Mouse (Mus musculus): ENCODE data around the gene Cacna1h. TPM values are rescaled to one million over a fixed set of nuclear protein-coding genes. Genes with fewer than 3 reads are reported as not detected.

Gene Cacna1h
- total RNA-seq, 2 experiments from 2014 or later, result 29.7 to 53.7 TPM

DNA sequence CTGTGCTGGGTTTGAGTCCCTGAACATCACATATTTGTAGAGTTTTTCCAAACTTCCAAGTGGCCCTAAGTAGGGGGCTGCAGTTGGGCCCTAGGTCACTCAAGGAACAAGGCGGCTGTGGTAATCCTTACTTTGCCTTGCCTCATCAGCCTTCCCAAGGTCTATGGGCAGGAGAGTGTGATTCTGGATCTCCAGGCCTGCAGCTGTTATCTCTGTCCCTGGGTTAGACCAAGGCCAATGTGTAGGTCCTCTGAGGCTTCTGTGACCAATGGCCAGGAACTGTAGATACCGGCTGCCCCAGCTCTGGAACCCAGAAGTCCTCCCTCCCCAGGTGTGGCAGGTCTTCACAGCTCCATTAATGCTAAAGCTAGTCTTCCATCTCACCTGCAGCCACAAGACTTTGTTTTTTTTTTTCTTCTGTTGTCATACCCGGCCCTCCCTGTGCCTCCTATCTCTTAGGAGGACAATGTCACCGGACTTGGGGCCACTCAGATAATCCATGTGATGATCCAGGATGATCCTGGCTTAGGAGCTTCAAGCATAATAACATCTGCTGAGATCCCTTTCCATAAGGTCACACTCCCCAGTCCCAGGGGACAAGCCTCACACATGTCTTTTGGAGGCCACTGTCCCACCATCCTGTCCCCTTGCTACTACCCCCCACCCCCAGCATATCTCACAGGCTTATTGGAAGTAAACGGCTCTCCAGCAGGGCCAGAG lies 18.8 kb upstream of the Cacna1h start:
- intact Hi-C loops (cut with DNase I), result no loop called here

DNA sequence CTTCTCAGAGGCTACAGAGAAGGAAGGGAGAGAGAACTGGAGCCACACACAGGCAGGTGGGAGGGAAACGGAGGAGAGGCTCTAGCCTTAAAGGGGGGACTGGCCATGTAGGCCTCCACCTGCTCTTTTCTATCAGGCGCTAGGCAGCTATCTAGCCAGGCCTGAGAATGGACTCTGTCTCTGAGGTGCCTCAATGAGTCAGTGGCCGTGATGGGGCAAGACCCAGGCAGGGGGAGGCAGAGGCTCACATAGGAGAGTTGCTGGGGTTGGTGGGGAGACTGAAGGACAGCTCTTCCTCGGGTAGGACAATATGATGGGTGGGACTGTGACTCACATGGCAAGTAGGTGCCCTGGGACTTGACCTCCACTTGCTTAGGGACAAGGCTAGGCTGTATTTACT lies 16.7 kb upstream of the Cacna1h start:
- no peak for DNase-seq (ENCODE audit: low spot score in 2 of 2)
- intact Hi-C loops (cut with DNase I), result no loop called here

More for the DNA sequence above, 18.8 kb upstream of the Cacna1h start:
- DNase-seq (ENCODE audit: low spot score in 2 of 2), result no peak

DNA sequence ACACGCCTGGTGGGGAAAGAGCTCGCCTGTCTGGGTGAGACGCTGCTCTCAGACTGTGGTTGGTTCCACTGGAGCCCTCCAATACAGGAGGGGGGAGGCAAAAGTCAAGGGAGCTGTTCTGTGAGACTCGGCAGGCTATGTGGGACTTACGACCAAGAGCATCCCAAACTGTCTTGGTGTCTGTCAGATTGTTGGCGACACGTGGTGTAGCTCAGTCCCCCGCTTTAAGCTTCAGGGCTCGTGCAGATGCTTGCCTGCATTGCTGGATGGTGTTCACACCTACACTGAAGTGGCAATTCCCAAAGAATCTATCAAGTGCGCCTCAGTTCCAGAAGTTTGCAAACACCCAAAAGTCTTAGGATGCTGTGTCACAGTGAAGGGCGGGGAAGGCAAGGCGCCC lies 14.3 kb upstream of the Cacna1h start:
- no peak for DNase-seq (ENCODE audit: low spot score in 2 of 2)
- intact Hi-C loops (cut with DNase I), result no loop called here

DNA sequence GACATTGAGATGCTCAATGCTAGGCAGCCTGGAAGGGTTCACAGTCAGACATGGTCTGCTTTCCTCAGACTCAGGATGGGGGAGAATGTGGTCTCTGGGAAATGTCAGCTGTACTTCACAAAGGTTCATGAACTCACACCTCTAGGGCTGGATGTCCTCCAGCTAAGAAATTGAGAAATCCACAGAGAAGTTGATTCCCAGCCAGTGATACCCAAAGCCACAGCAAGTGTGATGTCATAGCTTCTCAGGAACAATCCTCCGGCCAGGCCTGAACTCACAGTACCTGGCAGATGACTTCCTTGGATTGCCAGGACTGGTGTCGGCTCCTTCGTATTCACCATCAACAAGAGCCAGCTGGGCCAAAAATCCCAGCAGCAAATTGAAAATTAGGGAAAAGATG lies 12.3 kb upstream of the Cacna1h start:
- no peak for DNase-seq (ENCODE audit: low spot score in 2 of 2)
- intact Hi-C loops (cut with DNase I), result no loop called here

DNA sequence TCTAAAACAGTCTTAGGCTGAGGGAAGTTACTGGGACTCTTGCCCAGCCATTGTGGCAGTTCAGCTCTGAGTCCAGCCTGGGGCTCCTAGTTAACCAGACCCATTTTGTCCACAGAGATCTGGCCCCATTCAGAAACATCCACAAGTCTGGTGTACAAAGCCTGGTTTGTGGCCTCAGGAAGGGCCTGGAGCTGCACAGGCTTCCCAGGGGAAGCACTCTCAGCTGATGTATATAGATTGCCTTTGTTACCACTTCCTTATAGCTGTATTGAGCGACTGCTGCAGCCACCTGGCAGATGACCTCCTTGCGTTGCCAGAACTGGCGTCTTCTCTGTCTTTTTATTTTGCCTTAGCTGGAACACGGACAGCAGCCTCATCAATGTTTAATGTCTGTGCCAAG lies 11.5 kb upstream of the Cacna1h start:
- intact Hi-C loops (cut with DNase I), result no loop called here
- no peak for DNase-seq (ENCODE audit: low spot score in 2 of 2)

DNA sequence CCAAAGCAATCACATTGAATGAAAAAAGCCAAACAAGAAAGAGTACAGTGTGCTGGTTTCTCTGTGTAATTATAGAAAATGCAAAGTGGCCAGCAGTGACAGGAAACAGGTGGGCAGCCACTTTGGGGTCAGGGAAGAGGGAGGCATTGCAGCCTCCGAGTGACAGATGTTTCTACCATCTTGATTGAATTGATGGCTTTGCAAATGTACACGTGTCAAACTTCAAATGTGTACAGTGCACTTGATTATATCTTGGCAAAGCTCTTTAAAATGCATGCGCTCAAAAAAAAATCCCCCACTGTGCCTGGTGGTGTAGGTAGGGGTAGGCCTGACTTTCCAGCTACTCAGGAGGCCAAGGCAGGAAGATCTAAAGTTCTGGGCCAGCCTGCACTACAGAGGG lies 9.3 kb upstream of the Cacna1h start:
- no peak for DNase-seq (ENCODE audit: low spot score in 2 of 2)
- intact Hi-C loops (cut with DNase I), result no loop called here

DNA sequence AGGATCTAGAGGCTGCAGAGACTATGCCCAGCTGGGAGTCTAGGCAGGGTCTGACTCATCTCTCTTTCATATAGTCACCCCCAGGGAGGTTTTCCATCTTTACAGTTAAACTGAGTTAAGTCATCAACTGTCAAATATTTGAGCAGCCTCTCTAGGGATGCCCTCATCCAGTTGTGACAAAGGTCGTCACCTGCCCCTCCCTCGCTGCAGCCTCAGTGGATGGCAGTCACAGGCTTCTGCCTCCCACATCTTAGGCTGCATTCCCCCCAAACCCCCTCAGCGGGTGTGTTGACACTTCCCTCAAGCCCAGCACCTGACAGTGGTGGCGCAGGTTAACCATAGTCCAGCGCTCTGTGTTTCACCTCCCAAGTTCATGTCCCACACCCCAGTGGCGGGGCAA lies 7.8 kb upstream of the Cacna1h start:
- DNase-seq (ENCODE audit: low spot score in 2 of 2), result no peak
- intact Hi-C loops (cut with DNase I), result no loop called here

DNA sequence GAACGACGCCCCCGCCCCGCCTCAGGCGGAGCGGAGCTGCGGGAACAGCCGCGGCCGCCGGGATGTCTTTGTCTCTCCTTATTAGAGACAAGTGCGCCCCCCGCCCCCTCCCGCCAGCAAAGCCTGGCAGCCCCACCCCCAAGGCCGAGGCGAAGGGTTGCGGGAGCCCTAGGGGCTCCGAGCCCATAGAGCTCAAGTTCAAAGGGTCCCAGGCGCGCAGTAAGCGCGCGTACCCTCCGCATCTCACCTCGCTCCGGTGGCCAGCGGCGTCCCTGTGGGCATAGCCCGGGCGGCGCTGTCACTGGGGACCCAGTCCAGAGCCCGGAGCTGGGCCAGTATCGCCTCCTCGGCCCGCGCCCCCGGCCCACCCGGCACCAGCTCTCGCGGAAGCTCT lies 363 bp downstream of the Cacna1h start:
- peak in 1 of 2 experiments; percentile 36 for DNase-seq (ENCODE audit: low spot score in 2 of 2)
- intact Hi-C loops (cut with DNase I), result loop anchor here (2.0 to 5.0 kb wide), 2 partner anchors 26 to 36 kb away; no protein-coding TSS in a partner anchor

DNA sequence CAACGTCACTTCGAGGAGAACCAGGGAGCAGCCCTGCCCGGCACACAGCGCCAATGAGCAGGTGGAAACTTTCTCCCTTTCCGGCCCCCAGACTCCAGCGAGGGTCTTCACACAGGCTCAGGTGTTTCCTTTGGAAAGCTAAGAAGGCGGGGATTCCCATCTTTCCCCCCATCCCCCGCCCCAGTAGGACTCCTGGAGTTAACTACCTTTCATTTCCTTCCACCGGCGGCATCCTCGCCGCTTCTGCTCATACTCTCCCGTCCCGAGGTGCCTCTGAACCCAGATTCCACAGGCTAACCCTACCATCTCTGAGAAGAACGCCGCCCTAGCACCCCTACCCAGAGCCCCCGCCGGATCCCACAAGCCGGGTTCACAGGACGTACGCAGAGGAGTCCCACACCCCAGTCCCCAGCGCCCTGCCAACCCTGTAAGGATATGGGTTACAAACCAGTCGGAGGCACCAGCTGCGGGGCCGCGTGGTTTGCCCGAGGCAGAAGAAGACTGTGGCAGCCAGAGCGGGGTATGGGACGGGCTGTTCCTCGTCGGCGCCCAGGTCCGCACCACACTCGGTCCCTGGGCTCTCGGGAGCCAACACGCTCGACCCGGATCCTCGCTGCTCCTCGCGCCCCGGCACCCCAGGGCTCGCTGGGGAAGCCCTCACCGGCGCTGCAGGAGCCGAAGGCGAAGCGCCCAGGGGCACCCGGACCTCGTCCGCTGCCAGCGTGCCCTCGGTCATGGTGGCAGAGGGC lies 976 bp downstream of the Cacna1h start:
- intact Hi-C loops (cut with DNase I), result loop anchor here (2.0 to 5.0 kb wide), 2 partner anchors 26 to 35 kb away; no protein-coding TSS in a partner anchor
- peak; percentile 39 to 66 for DNase-seq (ENCODE audit: low spot score in 2 of 2)

DNA sequence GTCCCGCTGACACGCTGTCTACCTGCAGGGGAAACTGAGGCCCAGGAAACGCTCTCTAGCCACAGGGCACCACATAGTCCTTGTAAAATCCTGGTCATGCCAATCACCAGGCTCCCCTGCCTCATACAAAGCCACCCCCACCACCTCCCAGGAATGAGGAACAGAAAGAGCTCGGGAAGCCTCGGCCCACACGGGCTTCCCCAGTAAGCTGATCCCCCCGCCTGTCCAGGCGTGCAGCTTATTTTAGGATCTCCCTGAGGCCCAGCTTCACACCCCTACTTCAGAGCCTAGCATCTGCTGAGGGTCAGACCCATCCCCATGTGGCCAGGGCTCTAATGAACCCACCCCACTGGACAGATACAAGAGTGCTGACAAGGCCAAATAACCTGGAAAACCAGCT lies 3.0 kb downstream of the Cacna1h start:
- DNase-seq (ENCODE audit: low spot score in 2 of 2), result peak in 1 of 2 experiments; percentile 40
- intact Hi-C loops (cut with DNase I), result loop anchor here (5.0 kb wide), 1 partner anchor 33 kb away; no protein-coding TSS in a partner anchor

DNA sequence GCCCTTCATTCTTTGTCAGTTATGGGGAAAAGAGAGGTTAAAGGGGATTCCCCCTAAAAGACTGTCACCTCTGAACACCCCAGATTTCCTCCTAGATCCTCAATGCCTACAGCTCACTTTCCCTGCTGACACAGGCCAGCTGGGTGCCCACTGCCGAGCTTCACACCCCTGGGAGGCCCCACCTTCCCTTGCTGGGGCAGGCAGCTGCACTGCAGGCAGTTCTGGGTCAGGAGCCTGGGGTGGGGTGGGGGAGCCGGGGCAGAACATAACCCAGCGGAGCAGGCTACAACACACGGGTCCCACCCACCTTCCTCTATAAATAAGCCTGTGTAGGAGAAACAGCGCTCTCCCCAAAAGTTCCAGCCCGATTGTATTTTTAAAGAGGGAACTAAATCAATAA lies 3.7 kb downstream of the Cacna1h start:
- DNase-seq (ENCODE audit: low spot score in 2 of 2), result peak in 1 of 2 experiments; percentile 23
- intact Hi-C loops (cut with DNase I), result loop anchor here (5.0 kb wide), 1 partner anchor 33 kb away; no protein-coding TSS in a partner anchor

DNA sequence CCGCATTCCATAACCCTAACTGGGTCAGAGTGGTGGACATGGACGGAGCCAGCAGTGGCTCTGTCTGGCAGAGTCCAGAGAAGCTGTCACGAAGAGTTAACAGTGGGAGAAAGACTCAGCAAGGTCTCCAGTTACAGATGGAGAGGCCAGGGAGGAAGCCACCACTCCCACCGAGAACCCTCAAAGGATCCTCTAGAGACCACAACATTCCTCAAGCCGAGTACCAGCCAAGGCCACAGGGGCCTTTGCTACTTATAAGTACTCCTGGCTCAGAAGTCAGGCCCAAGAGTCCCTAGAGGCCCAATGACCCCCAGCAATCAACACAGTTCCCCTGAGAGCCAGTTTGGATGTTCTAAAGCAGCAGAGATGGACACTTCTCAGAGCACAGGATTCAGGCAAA lies 4.3 kb downstream of the Cacna1h start:
- DNase-seq (ENCODE audit: low spot score in 2 of 2), result no peak
- intact Hi-C loops (cut with DNase I), result no loop called here

DNA sequence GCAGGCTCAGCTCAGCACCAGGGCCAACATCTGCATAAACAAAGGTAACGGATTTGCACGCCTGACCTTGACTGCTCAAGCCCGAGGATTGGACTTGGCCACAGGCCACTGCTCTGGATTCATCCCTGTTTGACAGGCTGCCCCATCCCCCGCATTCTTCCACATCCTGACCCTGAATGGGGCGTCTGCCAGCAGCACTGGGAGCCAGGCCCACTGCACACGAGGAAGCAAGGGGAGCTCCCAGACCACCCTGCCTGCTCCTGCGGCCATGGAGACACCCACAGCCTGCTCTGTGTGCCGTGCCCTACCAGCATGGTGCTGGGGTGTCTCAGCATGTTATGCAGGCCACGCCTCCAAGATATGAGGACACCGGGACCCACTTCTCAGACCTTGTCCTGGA lies 6.1 kb downstream of the Cacna1h start:
- intact Hi-C loops (cut with DNase I), result no loop called here
- DNase-seq (ENCODE audit: low spot score in 2 of 2), result no peak

DNA sequence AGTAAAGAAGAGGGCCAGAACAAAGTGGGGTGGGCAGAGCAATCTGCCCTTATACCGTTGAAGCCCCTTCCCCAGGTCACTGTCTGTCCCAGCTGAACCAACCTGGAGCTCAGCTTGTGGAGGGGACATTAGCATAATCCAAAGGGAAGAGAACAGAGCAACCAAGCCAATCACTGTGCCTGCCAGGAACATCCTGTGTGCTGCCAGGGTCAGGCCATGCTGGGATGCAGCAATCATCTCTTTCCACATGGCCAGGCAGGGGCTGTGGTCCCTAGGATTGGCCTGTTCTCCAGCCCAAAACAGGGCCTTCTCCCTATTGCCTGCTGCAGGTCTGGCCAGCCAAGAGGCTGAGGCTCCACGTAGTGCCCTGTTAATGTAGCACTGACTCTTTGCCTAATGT lies 7.6 kb downstream of the Cacna1h start:
- no peak for DNase-seq (ENCODE audit: low spot score in 2 of 2)
- intact Hi-C loops (cut with DNase I), result no loop called here

DNA sequence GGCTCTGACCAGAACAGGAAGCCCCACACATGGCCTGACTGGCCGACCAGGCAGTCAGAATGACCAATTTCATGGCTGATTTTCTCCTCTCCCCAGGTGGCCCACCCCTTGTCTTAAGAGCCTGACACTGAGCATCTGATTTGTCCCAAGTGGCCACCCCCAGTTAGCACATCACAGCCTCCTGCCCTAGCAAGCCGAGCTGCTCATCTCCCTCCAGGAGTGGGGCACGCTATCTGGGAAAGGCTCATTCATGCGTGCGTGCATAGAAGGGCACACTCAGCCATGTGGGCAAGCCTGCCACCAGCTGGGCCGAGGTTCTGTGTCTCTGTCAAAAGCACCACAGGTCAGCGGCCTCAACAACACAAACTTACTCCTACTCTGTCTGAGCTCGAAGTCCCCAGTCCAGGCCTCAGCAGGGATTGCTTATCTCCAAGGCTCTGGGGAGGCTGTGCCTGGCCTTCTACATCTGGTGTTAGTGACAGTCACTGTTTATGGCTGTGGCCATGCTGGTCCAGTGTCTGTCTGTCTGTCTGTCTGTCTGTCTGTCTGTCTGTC lies 9.0 kb downstream of the Cacna1h start:
- no peak for DNase-seq (ENCODE audit: low spot score in 2 of 2)
- intact Hi-C loops (cut with DNase I), result no loop called here

DNA sequence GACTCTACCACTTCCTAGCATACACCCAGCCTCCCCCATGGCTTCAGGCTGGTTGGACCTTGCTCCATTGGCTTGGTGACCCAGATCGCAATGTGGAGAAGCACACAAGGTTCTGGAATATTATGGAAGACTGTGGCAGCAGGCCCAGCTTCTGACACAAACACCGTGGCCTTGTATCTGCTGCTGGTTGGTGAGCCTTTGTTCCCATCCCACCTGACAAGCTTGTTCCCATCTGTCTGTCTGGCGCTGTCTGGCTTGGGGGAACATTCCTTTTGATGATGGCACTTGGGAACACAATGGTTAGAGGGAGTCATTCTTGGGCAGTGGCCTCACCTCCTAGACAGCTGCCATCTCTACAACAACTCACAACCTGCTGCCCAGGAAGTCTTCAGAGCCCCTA lies 12.6 kb downstream of the Cacna1h start:
- intact Hi-C loops (cut with DNase I), result no loop called here
- DNase-seq (ENCODE audit: low spot score in 2 of 2), result no peak

DNA sequence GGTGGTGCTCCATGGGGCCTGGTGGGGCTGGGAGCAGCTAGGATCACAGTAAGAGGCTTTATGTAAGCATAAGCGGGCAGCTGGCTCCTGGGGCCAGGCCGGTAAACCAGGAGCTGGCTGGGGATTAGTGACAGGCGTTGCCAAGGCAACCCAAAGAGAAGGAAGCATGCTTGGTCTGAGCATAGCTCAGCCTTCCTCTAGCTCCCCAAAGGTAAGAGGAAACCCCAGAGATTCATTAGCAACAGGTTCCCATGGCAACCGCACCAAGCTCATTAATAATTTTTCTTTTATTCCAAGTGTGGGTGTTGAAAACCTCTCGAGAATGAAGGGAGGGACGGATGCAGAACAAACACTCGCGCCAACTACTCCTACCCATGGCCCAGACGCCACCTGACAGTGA lies 14.7 kb downstream of the Cacna1h start:
- intact Hi-C loops (cut with DNase I), result no loop called here
- peak in 1 of 2 experiments; percentile 40 for DNase-seq (ENCODE audit: low spot score in 2 of 2)

DNA sequence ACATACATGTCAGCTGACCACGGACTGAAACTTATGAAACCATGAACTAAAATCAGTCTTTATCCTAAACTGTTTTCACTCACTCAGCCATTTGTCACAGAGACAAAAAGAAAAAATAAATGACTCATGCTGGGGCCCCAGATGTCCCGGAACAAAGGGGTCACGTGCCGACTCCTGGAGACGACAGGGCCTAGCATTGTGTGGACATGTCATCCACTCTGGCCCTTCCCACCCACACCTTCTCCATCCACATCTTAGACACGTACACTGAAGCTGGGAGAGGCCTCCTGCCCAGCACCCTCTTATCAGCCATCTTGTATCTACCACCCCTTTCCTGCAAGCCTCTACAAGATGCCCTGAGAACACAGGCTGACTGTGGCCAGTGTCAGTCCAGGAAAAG lies 15.6 kb downstream of the Cacna1h start:
- no peak for DNase-seq (ENCODE audit: low spot score in 2 of 2)
- intact Hi-C loops (cut with DNase I), result no loop called here

DNA sequence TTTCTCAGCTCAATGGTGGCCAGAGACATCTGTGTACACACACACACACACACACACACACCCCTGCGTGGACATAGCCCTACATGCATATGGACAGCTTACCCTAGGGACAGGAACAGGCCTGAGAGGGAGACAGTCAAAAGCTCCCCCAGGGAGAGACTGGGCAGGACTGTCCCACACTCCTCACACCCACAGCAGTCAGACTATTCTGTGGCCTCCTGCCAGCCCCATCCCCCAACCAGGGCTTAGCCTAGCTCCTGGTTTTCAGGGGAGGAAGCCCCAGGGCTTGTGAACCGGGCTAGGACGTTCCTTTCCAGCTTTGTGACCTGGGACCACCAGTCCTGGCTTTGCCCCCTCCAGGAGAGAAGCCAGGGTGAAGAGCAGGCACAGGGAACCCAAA lies 17.4 kb downstream of the Cacna1h start:
- no peak for DNase-seq (ENCODE audit: low spot score in 2 of 2)
- intact Hi-C loops (cut with DNase I), result no loop called here

DNA sequence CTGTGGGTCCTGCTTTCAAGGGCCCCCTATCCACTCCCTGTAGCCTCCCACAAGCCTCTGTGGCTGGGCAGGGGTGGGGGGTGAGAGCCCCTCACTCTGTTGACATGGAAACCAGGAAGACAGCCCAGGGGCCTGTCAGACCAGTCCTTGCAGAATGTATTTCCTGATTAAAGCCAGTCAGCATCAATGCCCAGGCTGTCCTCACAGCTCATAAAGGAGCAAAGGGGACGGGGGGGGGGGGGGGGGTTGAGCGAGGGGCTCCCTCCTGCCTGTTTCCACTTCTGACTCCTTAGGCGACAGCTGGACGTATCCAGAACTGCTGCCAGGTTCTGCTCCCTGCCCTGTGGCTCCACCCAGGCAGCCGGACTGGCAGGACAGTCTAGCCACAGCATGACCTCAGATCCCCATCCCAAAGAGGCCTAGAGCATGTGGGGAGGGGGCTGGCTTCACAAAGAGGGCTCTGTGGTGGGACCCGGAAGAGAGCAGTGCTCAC lies 18.1 kb downstream of the Cacna1h start:
- no peak for DNase-seq (ENCODE audit: low spot score in 2 of 2)
- intact Hi-C loops (cut with DNase I), result no loop called here

DNA sequence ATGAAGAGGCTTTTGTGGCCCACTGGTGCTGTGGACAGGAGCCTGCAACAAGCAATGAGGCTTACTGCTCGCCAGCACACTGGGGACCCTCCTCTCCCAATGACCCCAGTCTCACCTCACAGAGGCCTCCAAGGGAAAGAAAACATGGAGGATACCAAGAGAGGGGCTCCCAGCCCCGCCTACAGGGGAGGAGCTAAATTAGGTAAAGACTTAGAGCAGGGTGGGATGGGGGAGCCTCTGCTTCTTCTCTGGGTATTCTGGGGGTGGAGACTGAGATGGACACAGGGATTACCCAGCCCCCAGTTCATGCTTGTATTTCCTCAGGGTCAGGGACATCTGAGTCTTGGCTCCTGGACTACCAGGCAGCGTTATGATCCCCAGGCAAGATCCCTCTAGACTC lies 18.7 kb downstream of the Cacna1h start:
- intact Hi-C loops (cut with DNase I), result no loop called here
- DNase-seq (ENCODE audit: low spot score in 2 of 2), result no peak

Measured in left cerebral cortex, postnatal 36 days (tissue).